Mouse (Mus musculus): ENCODE data around the gene Zcchc4. TPM values are rescaled to one million over a fixed set of nuclear protein-coding genes. Genes with fewer than 3 reads are reported as not detected.

Zcchc4 gene
- 9.7 and 10.6 TPM in 2 replicates for total RNA-seq (2014; rRNA removed)
- polyA plus RNA-seq (2015; fragmentation: Nextera tagmentation; extraction: Ambion mirVana): 6.7 and 6.9 TPM in 2 replicates

GRCm38 (mm10) chr5:52775237-52775636 is at the start of gene Zcchc4:
Gene Zcchc4, plus strand, starts transcription at chr5:52775409.
- Histone ChIP-seq H3K9ac (replicated peaks; ENCODE audit: low read length) (no peak within 1 kb of the TSS), H3K4me3 (ENCODE audit: low read length) (no peak within 1 kb of the TSS), H3K4me1 (ENCODE audit: insufficient read depth, low read length) (no peaks in the 10 kb centered on the region), H3K27ac (no peak within 1 kb of the TSS), H3K36me3 (ENCODE audit: insufficient read depth, low read length) (no peaks in the 10 kb centered on the region), H3K27me3 (ENCODE audit: insufficient read depth, low read length) (no peaks in the 10 kb centered on the region), H3K9me3 (ENCODE audit: low read length) (no peaks in the 10 kb centered on the region), H3K4me2 (ENCODE audit: low read depth, low read length) (no peak within 1 kb of the TSS)
- 48% methylated on average over 8 of the region's 8 CpGs for WGBS
- TF ChIP-seq CTCF (IDR thresholded peaks at IDR 0.05; ENCODE audit: low read depth): no peak
- peak; percentile 42 for DNase-seq (ENCODE audit: low spot score)
- ATAC-seq: peak; percentile 51; the same call in 1 of the 2 replicates

DNA sequence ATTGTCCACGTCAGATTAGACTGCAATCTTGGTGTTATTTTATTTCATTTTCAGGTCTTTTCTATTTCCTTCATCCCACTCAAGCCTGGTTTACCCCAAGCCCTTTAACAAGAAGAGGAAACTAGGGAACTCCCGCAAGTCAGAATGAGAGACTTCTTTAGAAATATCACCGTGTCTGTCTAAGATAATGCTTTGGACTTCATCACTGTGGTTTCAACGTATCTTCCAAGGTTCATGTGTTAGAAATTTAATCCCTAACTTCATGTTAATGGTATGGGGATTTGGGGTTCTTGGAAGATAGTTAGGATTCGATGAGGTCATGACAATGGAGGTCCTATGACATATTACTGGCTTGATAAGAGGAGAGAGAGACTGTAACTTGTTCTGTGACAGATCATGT is 47.5 kb upstream of the Zcchc4 start:
- Histone ChIP-seq H3K4me2 (ENCODE audit: low read depth, low read length) (no peak overlapping the region), H3K4me3 (ENCODE audit: low read length) (no peak overlapping the region), H3K27ac (no peak overlapping the region), H3K9ac (replicated peaks; ENCODE audit: low read length) (no peak overlapping the region), H3K4me1 (ENCODE audit: insufficient read depth, low read length) (no peaks in the 10 kb centered on the region), H3K36me3 (ENCODE audit: insufficient read depth, low read length) (no peaks in the 10 kb centered on the region), H3K9me3 (ENCODE audit: low read length) (no peaks in the 10 kb centered on the region), H3K27me3 (ENCODE audit: insufficient read depth, low read length) (no peaks in the 10 kb centered on the region)
- DNase-seq (ENCODE audit: low spot score) (no peak), ATAC-seq (no peak)
- TF ChIP-seq CTCF (IDR thresholded peaks at IDR 0.05; ENCODE audit: low read depth): no peak
- WGBS: 83% methylated on average over 5 of the region's 5 CpGs

- H3K27me3 ChIP-seq (ENCODE audit: insufficient read depth, low read length): no peaks in the 10 kb centered on the region
- no peak overlapping the region for H3K4me3 ChIP-seq (ENCODE audit: low read length)
- no peak overlapping the region for H3K4me2 ChIP-seq (ENCODE audit: low read depth, low read length)
- TF ChIP-seq CTCF (IDR thresholded peaks at IDR 0.05; ENCODE audit: low read depth): no peak
- H3K9me3 ChIP-seq (ENCODE audit: low read length): no peaks in the 10 kb centered on the region
- no peaks in the 10 kb centered on the region for H3K36me3 ChIP-seq (ENCODE audit: insufficient read depth, low read length)
- H3K4me1 ChIP-seq (ENCODE audit: insufficient read depth, low read length): no peaks in the 10 kb centered on the region
- H3K27ac ChIP-seq: no peak overlapping the region
- H3K9ac ChIP-seq (replicated peaks; ENCODE audit: low read length): no peak overlapping the region
- no peak for ATAC-seq
- DNase-seq (ENCODE audit: low spot score): no peak
- 78% methylated on average over 4 of the region's 4 CpGs for WGBS
Measured at GRCm38 (mm10) chr5:52732811-52733210, 42.4 kb upstream of the Zcchc4 start.

- no peak for TF ChIP-seq CTCF (IDR thresholded peaks at IDR 0.05; ENCODE audit: low read depth)
- Histone ChIP-seq H3K36me3 (ENCODE audit: insufficient read depth, low read length) (no peaks in the 10 kb centered on the region), H3K4me1 (ENCODE audit: insufficient read depth, low read length) (no peaks in the 10 kb centered on the region), H3K9me3 (ENCODE audit: low read length) (no peaks in the 10 kb centered on the region), H3K4me2 (ENCODE audit: low read depth, low read length) (no peak overlapping the region), H3K9ac (replicated peaks; ENCODE audit: low read length) (no peak overlapping the region), H3K27ac (no peak overlapping the region), H3K4me3 (ENCODE audit: low read length) (no peak overlapping the region), H3K27me3 (ENCODE audit: insufficient read depth, low read length) (0 out of 2 replicates have a peak, but pooled peaks cover 3% of the 10 kb centered on the region)
- DNase-seq (ENCODE audit: low spot score): no peak
- WGBS: 70% methylated on average over 3 of the region's 3 CpGs
- ATAC-seq: no peak
Measured at GRCm38 (mm10) chr5:52736046-52736445, 39.2 kb upstream of the Zcchc4 start.

DNA sequence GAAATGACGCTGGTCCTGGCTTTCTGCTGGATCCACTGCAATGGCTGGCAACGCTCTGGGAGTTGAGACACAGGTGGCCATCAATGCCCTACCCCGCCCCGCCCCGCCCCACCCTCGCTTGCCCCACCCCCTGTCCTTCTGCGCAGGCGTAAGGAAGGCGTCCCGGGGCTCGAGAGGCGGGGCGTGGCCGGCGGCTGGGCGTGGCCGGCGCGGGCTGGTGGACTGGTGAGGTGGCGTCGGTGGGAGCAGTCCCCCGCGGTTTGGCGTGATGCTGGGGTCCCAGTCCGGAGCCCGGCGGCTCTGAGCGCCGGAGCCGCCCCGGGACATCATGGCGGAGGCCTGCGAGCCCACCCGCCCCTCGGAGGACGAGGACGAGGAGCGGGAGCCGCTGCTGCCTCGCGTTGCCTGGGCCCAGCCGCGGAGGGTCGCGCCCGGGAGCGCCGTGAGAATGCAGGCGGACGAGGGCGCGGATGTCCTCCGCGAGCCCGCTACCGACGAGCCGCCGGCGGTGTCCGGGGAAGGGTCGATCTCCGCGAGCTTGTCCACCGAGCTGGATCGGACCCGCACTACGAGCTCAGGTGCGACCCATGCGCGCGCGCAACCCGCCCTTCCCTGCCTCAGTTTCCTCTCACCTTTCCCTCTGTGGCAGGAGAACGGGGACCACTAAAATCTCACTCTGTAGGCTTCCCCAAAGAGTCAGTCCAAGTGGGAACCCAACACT is 33.7 kb upstream of the Zcchc4 start, which contains the start of gene Pi4k2b:
Gene Pi4k2b (plus strand): TSS at position 184 of the 721 bp plus-strand sequence.
- no peak for TF ChIP-seq CTCF (IDR thresholded peaks at IDR 0.05; ENCODE audit: low read depth)
- Histone ChIP-seq H3K36me3 (ENCODE audit: insufficient read depth, low read length) (no peaks in the 10 kb centered on the region), H3K9ac (replicated peaks; ENCODE audit: low read length) (peak within 1 kb of the TSS; percentile 62), H3K4me2 (ENCODE audit: low read depth, low read length) (peak within 1 kb of the TSS; percentile 90), H3K27ac (peak within 1 kb of the TSS; percentile 28; the same call in 1 of the 2 replicates), H3K27me3 (ENCODE audit: insufficient read depth, low read length) (0 out of 2 replicates have a peak, but pooled peaks cover 3% of the 10 kb centered on the region), H3K4me1 (ENCODE audit: insufficient read depth, low read length) (no peaks in the 10 kb centered on the region), H3K4me3 (ENCODE audit: low read length) (peak within 1 kb of the TSS; percentile 79), H3K9me3 (ENCODE audit: low read length) (no peaks in the 10 kb centered on the region)
- peak; percentile 67 for DNase-seq (ENCODE audit: low spot score)
- ATAC-seq: peak; percentile 95
- WGBS: under 1% methylated on average over 59 of the region's 75 CpGs

DNA sequence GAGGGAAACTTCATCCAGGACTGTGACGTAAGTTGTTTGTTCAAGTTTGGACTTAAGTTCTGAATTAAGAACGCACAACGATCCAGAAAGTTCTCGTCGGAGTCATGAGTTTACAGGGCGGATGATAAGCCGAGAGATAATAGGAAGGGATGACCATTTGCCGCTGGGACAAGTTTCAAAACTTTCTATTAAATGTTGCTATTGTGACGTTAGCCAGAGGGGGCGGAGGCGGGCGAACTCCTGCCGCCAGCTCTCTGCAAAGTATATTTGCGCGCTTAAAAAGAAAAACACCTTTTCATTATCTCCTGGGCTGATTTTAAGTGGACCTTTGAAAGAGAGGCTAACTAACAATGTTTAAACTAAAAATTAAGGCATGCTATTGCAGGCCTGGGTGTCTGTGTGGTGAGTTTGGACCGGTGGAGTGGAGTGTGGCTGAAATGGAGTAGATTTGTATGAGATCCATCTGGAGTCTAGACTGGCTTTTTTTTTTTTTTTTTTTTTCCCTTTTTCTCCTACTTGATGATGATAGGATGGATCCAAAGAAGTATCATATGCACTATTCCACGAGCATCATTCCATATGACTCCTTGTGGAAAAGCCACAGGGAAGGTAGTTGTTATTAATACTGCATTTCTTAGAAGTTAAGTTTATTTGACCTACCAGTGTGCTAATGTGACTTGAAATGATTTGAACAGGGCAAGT is 32.9 kb upstream of the Zcchc4 start:
- 0 out of 2 replicates have a peak, but pooled peaks cover 3% of the 10 kb centered on the region for H3K27me3 ChIP-seq (ENCODE audit: insufficient read depth, low read length)
- DNase-seq (ENCODE audit: low spot score) (peak; percentile 56), ATAC-seq (peak; percentile 38; the same call in 1 of the 2 replicates)
- peak overlapping the region; percentile 79 for H3K4me3 ChIP-seq (ENCODE audit: low read length)
- H3K9me3 ChIP-seq (ENCODE audit: low read length): no peaks in the 10 kb centered on the region
- H3K4me2 ChIP-seq (ENCODE audit: low read depth, low read length): peak overlapping the region; percentile 90
- 3% methylated on average over 17 of the region's 17 CpGs for WGBS
- no peaks in the 10 kb centered on the region for H3K4me1 ChIP-seq (ENCODE audit: insufficient read depth, low read length)
- H3K27ac ChIP-seq: peak overlapping the region; percentile 28; the same call in 1 of the 2 replicates
- H3K36me3 ChIP-seq (ENCODE audit: insufficient read depth, low read length): no peaks in the 10 kb centered on the region
- TF ChIP-seq CTCF (IDR thresholded peaks at IDR 0.05; ENCODE audit: low read depth): peak; percentile 48
- peak overlapping the region; percentile 62 for H3K9ac ChIP-seq (replicated peaks; ENCODE audit: low read length)
